Mouse (Mus musculus) natural killer cell, adult 2 months (primary cell): ENCODE measurements around the gene Ccdc51.

Experiments used
- DNase-seq, 2 experiments: peaks; one replicate each; pipeline ENCODE4 v3.0.0; 2022; ENCODE audit warnings: low spot score in 2 of 2

The Ccdc51 gene

GRCm38 (mm10) chr9:109082124-109082800, at the start of gene Ccdc51, which contains the start of gene Tma7:
Gene Ccdc51, plus strand, starts transcription at chr9:109082493.
Gene Tma7, minus strand, starts transcription at chr9:109082587.
- DNase-seq, result peak; percentile 78 to 83

GRCm38 (mm10) chr9:109038086-109038895, 44.0 kb upstream of the Ccdc51 start, which contains the start of gene Shisa5:
Gene Shisa5, plus strand, starts transcription at chr9:109038565.
- peak; percentile 59 to 62 for DNase-seq

GRCm38 (mm10) chr9:109038901-109039364, 43.4 kb upstream of the Ccdc51 start:
- no peak for DNase-seq

DNA sequence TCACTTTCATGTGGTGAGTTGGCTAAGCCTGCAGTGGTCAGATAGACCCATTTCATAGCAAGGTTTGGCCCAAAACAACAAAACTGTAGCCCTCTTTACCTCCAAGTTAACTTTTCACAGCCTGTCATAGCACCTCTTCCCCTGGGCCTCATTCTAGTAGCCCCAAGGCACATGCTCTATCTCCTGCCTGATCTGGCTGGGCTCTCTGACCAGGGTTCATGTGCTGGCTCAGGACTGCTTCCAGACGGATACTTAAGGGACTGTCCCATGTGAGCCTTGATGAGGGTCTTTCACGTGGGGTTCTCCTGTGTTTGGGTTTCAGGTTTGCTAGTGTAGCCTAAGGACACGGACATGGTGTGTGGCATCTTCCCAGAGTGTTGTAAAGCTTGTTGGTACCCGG, 42.6 kb upstream of the Ccdc51 start:
- DNase-seq, result no peak

DNA sequence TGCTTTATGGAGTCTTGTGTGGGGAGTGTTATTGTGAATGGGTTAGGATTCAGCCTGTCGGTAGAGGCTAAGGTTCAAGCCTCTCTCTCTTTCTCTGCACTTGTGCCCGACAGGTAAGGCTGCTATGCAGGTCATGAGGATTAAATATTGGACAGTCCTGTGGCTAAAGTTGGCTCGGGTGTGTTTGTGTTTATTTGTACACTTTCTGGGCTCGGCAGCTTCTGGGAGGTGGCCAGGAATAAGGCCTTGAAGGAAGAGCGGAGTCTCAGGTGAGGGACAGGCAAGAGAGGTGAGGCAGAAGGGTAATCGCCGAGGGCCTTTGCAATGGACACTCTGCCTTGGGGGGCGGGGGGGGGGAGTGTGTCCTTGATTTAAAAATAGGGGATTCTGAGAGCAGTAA, 42.1 kb upstream of the Ccdc51 start:
- no peak for DNase-seq

DNA sequence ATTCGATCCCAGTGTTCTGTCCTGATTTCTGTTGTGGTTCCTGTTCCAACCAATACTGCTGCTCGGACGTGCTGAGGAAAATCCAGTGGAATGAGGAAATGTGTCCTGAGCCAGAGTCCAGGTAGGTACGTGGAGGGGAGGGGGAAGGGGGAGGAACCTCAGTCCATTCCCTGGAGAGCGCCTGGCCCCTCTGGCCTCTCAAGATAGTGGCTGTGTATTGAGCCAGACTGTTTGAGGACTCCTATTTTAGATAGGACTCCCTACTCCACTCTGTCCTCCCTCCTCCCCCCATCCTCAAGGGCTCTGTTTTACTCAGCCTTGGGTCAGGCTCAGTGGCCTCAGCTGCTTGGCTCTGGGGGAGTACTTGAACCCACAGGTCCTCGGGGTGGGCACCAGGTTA, 41.4 kb upstream of the Ccdc51 start:
- DNase-seq, result no peak

DNA sequence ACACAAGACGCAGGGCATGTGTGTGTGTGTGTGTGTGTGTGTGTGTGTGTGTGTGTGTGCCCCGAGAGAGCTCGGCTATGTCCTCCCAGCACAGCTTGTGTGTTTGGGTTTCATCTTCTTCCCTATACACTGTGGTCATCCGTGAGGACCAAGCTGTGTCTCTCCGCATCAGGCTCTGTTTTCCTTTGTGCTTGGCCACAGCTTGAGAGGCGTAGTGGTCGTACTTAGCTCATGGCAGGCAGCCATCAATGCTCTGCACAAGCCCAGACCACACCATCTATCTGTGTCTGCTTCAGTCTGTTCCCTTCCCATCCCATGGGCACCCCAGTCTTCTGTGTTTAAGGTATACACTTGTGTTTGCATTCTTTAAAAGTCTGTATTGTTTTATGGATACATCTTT, 40.9 kb upstream of the Ccdc51 start:
- DNase-seq, result no peak

- peak; percentile 79 to 86 for DNase-seq
Measured at GRCm38 (mm10) chr9:109046306-109046705, 36.0 kb upstream of the Ccdc51 start.

- no peak for DNase-seq
Measured at GRCm38 (mm10) chr9:109049316-109049715, 33.0 kb upstream of the Ccdc51 start.

- DNase-seq, result peak; percentile 33 to 37
Measured at GRCm38 (mm10) chr9:109049996-109050673, 32.2 kb upstream of the Ccdc51 start.

GRCm38 (mm10) chr9:109050674-109050997, 31.7 kb upstream of the Ccdc51 start:
- DNase-seq, result no peak

DNA sequence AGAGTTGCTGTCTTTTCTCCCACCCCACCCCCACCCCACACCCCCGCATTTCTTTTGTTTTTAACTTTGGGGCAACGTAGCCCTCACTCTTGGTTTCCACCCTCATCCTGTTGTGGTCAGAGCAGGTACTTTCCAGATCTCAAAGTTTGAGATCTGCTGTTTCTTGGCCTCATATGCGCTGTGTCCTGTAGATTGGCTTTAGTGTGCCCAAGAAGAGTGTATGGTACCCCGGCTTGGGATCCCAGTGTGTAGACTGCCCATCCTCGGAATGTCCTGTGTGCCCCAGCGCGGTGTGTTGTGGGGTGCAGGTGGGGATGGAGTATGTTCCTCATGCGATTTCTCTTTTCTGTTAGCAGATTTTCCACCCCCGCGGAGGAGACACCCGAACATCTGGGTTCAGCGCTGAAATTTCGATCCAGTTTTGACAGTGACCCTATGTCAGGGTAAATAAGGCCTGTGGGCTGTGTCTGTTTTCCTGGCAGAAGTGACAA, 31.2 kb upstream of the Ccdc51 start:
- peak; percentile 85 to 86 for DNase-seq

DNA sequence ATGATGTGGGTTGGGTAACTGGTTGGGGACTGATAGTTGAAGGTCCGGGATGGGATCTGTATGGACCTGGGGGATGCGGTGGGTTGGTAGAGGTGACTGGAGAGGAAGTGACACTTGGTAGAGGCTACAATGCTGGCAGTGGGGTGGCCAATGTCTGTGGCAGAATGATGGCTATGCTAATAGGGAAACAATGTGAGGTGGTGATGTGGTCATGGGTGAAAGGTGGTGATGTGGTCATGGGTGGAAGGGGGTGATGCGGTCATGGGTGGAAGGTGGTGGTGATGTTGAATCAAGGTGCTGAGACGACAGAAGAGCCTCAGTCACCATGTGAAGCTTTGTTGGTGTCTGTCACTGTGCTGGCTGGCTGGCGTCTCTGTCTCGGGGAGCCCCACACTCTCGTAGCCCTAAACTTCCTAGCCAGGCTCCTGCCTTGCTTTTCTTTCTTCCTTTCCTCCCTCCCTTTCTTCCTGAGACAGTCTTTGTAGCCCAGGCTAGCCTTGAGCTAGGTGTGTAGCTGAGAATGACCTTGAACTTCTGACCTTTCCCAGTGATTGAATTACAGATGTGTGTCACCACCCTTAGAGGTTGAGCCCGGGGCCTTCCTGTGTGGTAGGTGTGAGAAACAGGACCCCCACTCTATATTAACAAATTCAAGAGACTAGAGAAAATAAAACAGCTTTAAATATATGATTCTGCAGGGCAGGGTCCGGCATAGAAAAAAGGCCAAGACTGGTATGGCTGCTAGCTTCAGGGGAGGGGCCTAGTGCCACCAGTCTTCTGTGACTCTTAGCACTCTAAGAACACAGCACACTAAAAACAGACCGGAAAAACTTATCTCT, 30.4 kb upstream of the Ccdc51 start:
- peak; percentile 93 to 96 for DNase-seq

DNA sequence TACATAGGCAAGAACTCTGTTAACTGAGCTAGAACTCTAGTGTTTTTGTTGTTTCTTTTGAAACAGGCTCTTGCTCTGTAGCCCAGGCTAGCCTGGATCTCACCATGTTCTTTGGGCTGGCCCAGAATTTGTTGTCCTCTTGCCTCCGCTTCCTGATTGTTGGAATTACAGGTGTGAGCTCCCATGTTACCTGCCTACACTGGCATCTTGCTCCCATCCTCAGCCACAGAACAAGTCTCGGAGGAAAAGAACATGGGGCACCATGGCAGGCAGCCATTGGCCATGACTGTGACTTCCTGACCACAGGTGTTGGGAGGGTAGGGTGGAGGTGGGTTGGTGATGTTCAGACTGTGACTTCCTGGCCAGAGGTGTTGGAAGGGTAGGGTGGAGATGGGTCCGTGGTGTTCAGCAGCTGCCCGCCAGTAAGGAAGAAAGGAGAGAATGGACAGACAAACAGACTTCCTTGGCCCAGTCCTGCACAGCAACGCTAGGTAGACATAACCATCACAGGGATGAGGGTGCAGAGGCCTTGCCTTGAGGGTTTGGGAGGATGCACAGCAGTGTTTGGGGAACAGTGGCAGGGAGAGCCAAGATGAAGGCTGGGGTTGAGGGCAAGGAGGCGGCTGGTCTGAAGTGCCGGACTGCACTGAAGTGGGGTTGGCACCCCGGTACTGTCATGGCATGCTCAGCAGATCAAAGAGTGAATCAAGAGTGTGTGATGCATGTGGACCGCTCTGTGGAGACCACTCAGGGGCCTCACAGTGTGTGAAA, 29.6 kb upstream of the Ccdc51 start:
- DNase-seq, result peak; percentile 75 to 86

DNA sequence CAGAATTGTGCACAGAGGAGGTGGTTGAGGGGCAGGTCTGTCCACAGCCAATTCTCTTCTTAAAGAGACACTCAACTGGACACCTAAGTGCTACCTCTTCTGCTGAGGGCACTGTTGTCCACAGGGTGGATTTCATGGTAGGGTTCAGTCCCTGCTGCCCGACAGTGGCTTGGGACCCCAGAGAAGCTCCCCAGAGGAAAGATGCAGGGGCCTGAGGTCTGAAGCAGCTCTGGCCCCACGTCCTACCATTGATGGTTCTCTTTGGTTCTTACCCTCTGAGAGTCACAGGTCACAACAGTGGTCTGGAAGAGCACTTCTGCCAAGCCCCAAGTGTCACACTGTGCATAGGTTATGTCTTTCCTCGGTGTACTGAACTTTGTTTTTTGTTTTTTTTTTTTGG, 28.9 kb upstream of the Ccdc51 start:
- DNase-seq, result no peak

DNA sequence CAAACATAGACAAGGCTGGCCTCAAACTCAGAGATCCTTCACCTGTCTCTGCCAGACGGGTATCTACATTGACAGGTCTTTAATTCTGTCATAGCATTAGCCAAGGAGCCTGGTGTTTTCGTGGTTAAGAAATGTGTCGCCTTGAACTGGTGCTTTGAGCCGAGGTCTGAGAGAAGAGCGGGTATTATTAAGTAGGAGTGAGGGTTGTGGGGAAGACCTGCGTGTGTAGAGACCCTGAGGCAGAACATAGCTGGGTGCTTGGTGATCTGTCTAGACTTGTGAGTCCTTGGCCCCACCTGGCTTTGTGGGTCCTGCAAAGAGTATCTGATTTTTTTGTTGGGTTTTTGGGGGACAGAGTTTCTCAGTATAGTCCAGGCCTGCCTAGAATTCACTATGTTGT, 28.4 kb upstream of the Ccdc51 start:
- peak; percentile 20 to 43 for DNase-seq

DNA sequence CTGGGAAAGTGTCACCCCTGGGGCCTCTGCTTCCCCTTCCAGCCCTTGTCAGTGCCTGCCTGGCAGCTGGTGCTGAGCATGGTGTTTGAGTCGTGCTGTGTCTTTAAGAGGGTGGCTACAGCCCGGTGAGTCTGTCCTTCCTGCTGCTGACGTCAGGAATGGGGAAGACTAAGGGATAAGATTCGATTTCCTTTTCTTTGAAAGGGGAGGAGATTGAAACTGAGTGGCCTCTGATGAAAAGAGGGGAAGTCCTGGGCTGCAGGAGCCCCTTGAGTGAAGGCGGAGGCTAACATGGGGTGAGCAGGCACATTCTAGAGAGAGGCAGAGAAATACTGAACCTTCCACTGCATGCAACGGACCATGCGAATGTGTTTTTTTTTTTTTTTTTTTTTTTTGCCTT, 27.6 kb upstream of the Ccdc51 start:
- DNase-seq, result peak; percentile 66 to 72

DNA sequence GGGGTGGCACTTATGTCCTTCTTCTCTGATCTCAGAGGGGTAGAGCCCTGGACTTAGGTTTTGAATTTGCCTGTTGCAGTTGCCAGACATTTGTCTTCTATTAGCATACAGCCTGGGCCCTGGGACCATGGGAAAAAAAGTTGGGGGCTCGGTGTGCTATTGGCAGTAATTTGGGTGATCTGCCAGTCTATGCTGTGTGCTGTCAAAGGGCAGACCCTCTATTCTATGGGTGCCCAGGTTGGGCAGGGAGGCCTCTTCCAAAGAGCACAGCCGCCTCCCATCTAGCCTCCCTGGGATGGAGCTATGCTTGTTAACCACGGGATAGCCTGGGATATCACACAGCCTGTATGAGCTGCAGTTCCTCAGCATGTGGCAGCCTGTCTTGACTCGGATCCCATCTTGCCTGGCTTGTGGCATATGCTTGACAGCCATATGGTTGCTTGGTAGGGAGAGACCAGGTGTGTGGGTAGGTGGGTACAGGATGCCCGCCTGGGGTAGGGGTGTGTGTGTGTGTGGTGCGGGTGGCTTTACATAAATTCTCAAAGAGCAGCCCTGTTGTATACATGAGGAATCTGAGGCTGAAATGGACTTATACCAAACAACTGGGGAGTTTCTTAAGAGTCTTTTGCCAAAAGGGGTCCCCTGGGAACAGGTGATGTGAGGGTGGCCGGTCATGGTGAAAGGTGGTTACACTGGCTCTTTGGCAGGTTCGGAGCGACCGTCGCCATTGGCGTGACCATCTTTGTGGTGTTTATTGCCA, 26.8 kb upstream of the Ccdc51 start:
- no peak for DNase-seq

DNA sequence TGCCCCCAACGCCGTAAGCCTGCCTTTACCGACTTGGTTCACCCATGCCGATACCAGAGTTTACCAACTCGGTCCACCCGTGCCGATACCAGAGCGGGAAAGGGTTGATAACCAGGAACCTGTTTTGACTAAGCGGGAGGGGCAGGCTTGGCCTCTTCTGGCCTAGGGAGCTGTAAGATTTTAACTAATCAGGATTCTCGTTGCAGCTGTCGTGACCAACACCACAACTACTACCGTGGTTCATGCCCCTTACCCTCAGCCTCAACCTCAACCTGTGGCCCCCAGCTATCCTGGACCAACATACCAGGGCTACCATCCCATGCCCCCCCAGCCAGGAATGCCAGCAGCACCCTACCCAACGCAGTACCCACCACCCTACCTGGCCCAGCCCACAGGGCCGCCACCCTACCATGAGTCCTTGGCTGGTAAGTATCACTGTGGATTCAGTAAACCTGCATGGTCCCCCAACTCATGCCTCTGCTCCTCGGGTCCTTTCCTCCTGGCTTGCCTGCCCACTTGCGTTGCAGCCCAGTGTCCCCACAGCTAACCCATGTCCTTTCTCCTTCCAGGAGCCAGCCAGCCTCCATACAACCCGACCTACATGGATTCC, 26.1 kb upstream of the Ccdc51 start:
- DNase-seq, result no peak
